Mouse (Mus musculus) spleen, postnatal 4 days (tissue): ENCODE measurements at regions not wholly inside any gene's neighbourhood (a gene's known extent, or its start where the extent isn't known, plus 50 kb on each side); places are given as distances from the start of the nearest gene placed in this dataset.
A peak's percentile ranks its signal among the peaks of the same experiment; 100 is the strongest.
"Not testable (repeated sequence)": the region's sequence is repeated elsewhere in the genome, so short reads cannot be mapped to it uniquely, and the experiment has no call there.

Experiments
- DNase-seq, 2 experiments: peaks; one replicate each; pipeline ENCODE4 v3.0.0; 2022; ENCODE audit warnings: low spot score in 2 of 2

GRCm38 (mm10) chr5:102123285-102123684, 53.6 kb upstream of the Wdfy3 start:
- no peak for DNase-seq

GRCm38 (mm10) chr5:102126737-102127136, 57.0 kb upstream of the Wdfy3 start:
- DNase-seq = peak in 1 of 2 experiments; percentile 65

GRCm38 (mm10) chr5:102147991-102148390, 78.3 kb upstream of the Wdfy3 start:
- no peak for DNase-seq

GRCm38 (mm10) chr5:102149481-102150129, 79.9 kb upstream of the Wdfy3 start:
- DNase-seq = peak; percentile 23 to 69

GRCm38 (mm10) chr5:102159621-102160020, 89.9 kb upstream of the Wdfy3 start:
- no peak for DNase-seq

GRCm38 (mm10) chr5:102167981-102168380, 98.3 kb upstream of the Wdfy3 start:
- no peak for DNase-seq

- DNase-seq = no peak
These were observed 102.1 kb upstream of the Wdfy3 start for GRCm38 (mm10) chr5:102171808-102172207.

- no peak for DNase-seq
These were observed 110.5 kb upstream of the Wdfy3 start for GRCm38 (mm10) chr5:102180250-102180649.

GRCm38 (mm10) chr5:102188951-102189350, 119.2 kb upstream of the Wdfy3 start:
- DNase-seq = not testable (repeated sequence)

- no peak for DNase-seq
These were observed 136.7 kb upstream of the Wdfy3 start for GRCm38 (mm10) chr5:102206456-102206855.

- peak; percentile 25 to 67 for DNase-seq
These were observed 137.2 kb upstream of the Wdfy3 start for GRCm38 (mm10) chr5:102206953-102207352.

- no peak for DNase-seq
These were observed 143.4 kb upstream of the Wdfy3 start for GRCm38 (mm10) chr5:102213145-102213544.

- no peak for DNase-seq
These were observed 157.4 kb upstream of the Wdfy3 start for GRCm38 (mm10) chr5:102227131-102227530.

- DNase-seq = no peak
These were observed 172.9 kb upstream of the Wdfy3 start for GRCm38 (mm10) chr5:102242614-102243013.

GRCm38 (mm10) chr5:102244706-102245105, 175.0 kb upstream of the Wdfy3 start:
- DNase-seq = no peak

GRCm38 (mm10) chr5:102248747-102249146, 179.0 kb upstream of the Wdfy3 start:
- DNase-seq = no peak

GRCm38 (mm10) chr5:102251076-102251475, 181.4 kb upstream of the Wdfy3 start:
- no peak for DNase-seq

GRCm38 (mm10) chr5:102253786-102254185, 184.1 kb upstream of the Wdfy3 start:
- DNase-seq = no peak

- DNase-seq = no peak
These were observed 187.4 kb upstream of the Wdfy3 start for GRCm38 (mm10) chr5:102257104-102257503.

- no peak for DNase-seq
These were observed 191.9 kb upstream of the Wdfy3 start for GRCm38 (mm10) chr5:102261621-102262020.

GRCm38 (mm10) chr5:102266451-102266850, 196.7 kb upstream of the Wdfy3 start:
- DNase-seq = no peak

GRCm38 (mm10) chr5:102267150-102267549, 197.4 kb upstream of the Wdfy3 start:
- DNase-seq = no peak

GRCm38 (mm10) chr5:102269204-102269603, 199.5 kb upstream of the Wdfy3 start:
- no peak for DNase-seq

GRCm38 (mm10) chr5:102275621-102276020, 205.6 kb upstream of the Arhgap24 start:
- no peak for DNase-seq
